Mouse (Mus musculus): ENCODE data around the gene Olfr1164.

DNA sequence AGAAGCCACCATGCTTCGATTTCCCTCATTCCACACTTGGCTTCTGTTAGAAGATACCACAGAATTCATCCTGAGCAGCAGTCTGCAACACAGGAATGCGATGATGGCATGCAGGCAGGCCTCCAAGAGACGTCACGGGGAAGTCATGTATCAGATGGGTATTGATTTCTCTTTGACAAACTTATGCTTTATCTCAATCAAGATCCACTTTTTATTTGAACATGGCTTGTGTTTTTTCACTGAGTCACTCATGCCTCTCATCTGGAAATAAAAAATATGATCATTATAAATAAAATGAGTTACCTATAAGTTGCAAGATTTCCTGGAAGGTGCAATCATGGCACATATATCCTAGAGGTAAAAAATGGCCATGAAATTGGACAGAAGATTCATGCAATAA is at the start of gene Olfr1164:
- TF ChIP-seq POLR2A (IDR thresholded peaks at IDR 0.05; ENCODE audit: insufficient read depth, low read depth, low read length) = no peak
- TF ChIP-seq CTCF (IDR thresholded peaks at IDR 0.05) = no peak
- no peak for TF ChIP-seq EP300 (IDR thresholded peaks at IDR 0.05; ENCODE audit: insufficient read depth, low read depth, low read length)
